Mouse (Mus musculus) thymus, adult 2 months (tissue): ENCODE data around the gene Abcc2. TPM values are rescaled to one million over a fixed set of nuclear protein-coding genes. Genes with fewer than 3 reads are reported as not detected.

Source experiments
- DNase-seq: peaks from one replicate; pipeline ENCODE4 v3.0.0; 2021
- H3K27ac ChIP-seq: fragments of 200-500 bp; 2 replicates; pipeline ENCODE4 v1.5.1; 2012; ENCODE audit warnings: low read length, control low read depth; ENCODE audit not compliant: control insufficient read depth, insufficient read depth
- H3K27me3 ChIP-seq: fragments of 200-500 bp; 2 replicates; pipeline ENCODE4 v1.6.1; 2012; ENCODE audit warnings: mild to moderate bottlenecking, low read length, moderate library complexity, mixed read lengths; ENCODE audit not compliant: control insufficient read depth, insufficient read depth
- H3K36me3 ChIP-seq: fragments of 200-500 bp; 2 replicates; pipeline ENCODE4 v1.6.1; 2012; ENCODE audit warnings: mild to moderate bottlenecking, low read length, moderate library complexity; ENCODE audit not compliant: control insufficient read depth, insufficient read depth
- H3K4me1 ChIP-seq: fragments of 200-500 bp; replicated peaks from 2 replicates; pipeline ENCODE4 v1.6.1; 2012; ENCODE audit warnings: low read length; ENCODE audit not compliant: control insufficient read depth, insufficient read depth
- H3K4me3 ChIP-seq: fragments of 200-500 bp; 2 replicates; pipeline ENCODE4 v1.5.1; 2012; ENCODE audit warnings: mild to moderate bottlenecking, low read length, control low read depth, moderate library complexity; ENCODE audit not compliant: control insufficient read depth, insufficient read depth
- CTCF ChIP-seq: fragments of 200-500 bp; IDR thresholded peaks from 2 replicates; pipeline ENCODE4 v1.5.1; 2012; ENCODE audit warnings: mild to moderate bottlenecking, control low read depth, low read length, moderate library complexity, borderline replicate concordance; ENCODE audit not compliant: control insufficient read depth, poor library complexity, insufficient read depth; ENCODE audit errors: extremely low read depth
- POLR2A ChIP-seq: fragments of 200-500 bp; IDR thresholded peaks from 2 replicates; pipeline ENCODE4 v1.6.1; 2012; ENCODE audit warnings: mild to moderate bottlenecking, low read length, control low read depth, moderate library complexity; ENCODE audit not compliant: control insufficient read depth, poor library complexity, insufficient read depth; ENCODE audit errors: extremely low read depth
- WGBS: fragments of 180-500 bp; shearing (Covaris S2); methylation state at CpG from one replicate; pipeline ENCODE4 v1.1.7; 2018; 5-methylcytosine and 5-hydroxymethylcytosine counted together
- polyA plus RNA-seq: library from polyadenylated mRNA; depleted of rRNA; stranded (reverse); fragments of >200 nt; gene quantifications from 2 replicates; pipeline ENCODE4 v1.2.3, GENCODE M21; 2012

Abcc2 gene
- polyA plus RNA-seq, 1 experiment = 0.46 TPM

DNA sequence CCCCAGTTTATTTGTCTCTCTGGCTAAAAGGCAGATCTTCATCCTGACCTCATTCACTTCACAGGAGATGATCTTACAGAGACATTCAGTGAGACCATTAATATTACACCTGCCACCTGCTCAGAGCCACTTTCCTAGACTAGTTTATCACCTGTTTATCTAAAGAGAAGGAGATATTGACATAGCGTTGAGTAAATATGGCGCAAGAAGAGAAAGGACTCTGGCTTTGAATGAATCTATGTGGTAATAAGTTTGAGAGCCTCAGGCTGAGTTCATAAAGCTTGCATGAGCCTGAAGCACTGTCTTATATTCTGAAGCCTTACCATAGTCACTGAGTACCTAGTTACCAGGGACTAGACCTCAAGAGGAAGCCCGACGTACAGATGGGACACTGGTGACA lies 29.4 kb downstream of the Abcc2 start:
- DNase-seq = no peak
- TF ChIP-seq POLR2A (no peak), CTCF (no peak)
- 95% methylated on average over 4 of the region's 4 CpGs for WGBS

DNA sequence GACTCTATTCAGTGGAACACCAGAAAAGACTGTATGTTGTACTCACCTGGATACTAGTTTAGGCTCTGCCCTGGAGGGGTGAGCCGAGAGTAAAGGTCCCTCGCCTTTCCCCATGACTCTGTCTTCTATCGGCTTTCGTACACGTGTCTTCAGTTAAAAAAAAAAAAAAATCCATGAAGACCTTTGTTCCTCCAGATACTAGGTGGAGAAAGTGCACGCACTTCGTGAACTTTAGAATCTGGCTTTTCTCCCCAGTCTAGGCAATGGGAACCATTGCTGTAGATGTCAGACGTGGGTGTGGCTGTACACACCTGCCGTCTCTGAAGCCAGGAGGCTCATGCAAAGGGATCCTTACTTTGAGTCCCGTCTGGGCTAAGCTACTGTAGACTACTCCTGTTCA lies 31.3 kb downstream of the Abcc2 start:
- DNase-seq = no peak
- Histone ChIP-seq H3K27me3 (no peaks in the 10 kb centered on the region), H3K36me3 (no peaks in the 10 kb centered on the region), H3K4me3 (no peak overlapping the region), H3K4me1 (no peaks in the 10 kb centered on the region), H3K27ac (no peak overlapping the region)
- TF ChIP-seq CTCF (no peak), POLR2A (no peak)
- 92% methylated on average over 10 of the region's 10 CpGs for WGBS

More for the DNA sequence above, 29.4 kb downstream of the Abcc2 start:
- no peak overlapping the region for H3K27ac ChIP-seq
- no peaks in the 10 kb centered on the region for H3K27me3 ChIP-seq
- H3K4me1 ChIP-seq = no peaks in the 10 kb centered on the region
- H3K36me3 ChIP-seq = no peaks in the 10 kb centered on the region
- H3K4me3 ChIP-seq = no peak overlapping the region

DNA sequence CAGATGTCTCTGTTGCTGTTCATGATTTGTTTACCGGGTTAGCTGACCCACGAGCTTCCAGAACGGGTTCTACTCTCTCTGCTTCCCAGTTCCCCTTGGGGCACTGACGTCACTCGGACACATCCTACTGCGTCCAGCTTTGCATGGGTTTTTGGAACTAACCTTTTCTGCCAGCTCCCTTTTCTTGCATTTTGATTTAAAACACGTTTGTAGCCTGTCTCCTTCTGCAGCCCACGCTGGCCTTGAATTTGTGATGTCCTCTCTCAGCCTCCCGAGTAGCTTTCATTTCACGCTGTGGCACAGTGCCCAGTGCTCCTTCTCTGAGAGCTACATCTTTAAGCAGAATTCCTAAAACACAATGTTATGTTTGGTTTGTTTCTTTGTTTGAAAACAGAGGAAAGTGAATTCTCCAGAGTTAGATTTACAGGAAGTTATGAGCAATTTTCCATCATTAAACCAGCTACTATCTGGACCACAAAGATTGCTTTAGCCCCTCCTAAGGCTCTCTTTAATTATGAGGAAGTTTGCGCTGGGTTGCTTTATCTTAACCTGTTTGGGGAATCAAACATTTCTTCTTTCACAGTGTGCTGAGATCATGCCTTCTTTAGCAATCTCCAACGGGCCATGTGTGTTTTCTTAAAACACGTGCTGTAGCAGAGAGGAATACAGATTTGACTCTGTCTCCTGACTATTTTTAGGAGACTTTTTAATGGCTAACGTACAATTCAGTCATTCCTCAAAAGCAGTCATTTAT lies 33.8 kb downstream of the Abcc2 start:
- no peak for TF ChIP-seq POLR2A
- no peak for TF ChIP-seq CTCF
- no peaks in the 10 kb centered on the region for H3K4me1 ChIP-seq
- DNase-seq = no peak
- 57% methylated on average over 14 of the region's 14 CpGs for WGBS
- no peak overlapping the region for H3K4me3 ChIP-seq
- no peaks in the 10 kb centered on the region for H3K36me3 ChIP-seq
- no peak overlapping the region for H3K27ac ChIP-seq
- H3K27me3 ChIP-seq = no peaks in the 10 kb centered on the region

DNA sequence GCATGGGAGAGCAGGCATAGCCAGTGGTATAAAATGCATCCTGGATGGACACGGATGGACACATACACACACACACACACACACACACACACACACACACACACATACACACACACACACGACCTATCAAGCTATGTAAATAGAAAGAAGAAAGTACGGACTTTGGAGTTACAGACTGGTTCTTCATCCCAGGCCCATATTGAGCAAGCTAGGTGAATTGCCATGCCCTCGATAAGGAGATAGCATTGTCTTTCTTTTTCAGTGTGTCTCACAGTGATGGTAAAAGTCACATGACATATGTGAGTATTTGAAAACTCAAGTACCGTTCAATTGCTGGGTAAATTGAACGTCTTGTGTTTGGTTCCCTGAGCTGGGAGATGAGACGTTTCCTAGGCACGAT lies 44.9 kb downstream of the Abcc2 start:
- no peak for DNase-seq
- no peaks in the 10 kb centered on the region for H3K36me3 ChIP-seq
- no peak overlapping the region for H3K4me3 ChIP-seq
- H3K4me1 ChIP-seq = no peaks in the 10 kb centered on the region
- H3K27ac ChIP-seq = no peak overlapping the region
- WGBS = 84% methylated on average over 8 of the region's 8 CpGs
- H3K27me3 ChIP-seq = no peaks in the 10 kb centered on the region
- TF ChIP-seq POLR2A = no peak
- no peak for TF ChIP-seq CTCF

DNA sequence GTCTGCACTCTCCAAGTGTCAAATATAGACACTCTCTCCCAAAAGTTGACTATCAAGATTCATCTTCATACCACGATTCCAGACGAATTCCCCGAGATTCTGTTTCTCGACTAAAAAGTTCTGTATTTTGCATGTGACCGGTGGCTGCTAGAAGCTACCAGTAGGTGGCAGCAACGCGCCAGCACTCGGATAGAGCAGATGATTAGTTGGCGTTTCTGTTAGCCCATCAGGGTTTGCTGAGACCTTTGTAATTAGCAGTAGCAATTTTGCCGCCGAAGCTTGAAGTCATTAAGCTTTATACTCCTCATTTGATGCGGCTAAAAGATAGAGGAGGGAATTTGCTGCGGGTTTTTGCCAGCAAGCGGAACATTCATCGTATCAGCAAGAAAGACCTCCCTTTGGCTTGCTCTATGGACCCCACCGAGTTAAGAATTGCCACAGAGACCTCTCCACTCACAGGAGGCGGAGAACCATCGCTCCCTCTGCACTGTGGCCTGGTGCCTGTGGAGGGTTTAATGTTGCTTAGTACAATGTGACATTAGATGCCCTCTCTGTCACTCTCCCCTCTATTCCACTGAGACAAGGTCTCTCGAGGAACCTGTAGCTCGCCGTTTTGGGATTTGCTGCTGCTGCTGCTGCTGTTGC lies 50.6 kb downstream of the Abcc2 start:
- DNase-seq = peak; percentile 65
- no peak overlapping the region for H3K27ac ChIP-seq
- no peaks in the 10 kb centered on the region for H3K4me1 ChIP-seq
- no peaks in the 10 kb centered on the region for H3K27me3 ChIP-seq
- WGBS = 35% methylated on average over 21 of the region's 21 CpGs
- no peak overlapping the region for H3K4me3 ChIP-seq
- no peaks in the 10 kb centered on the region for H3K36me3 ChIP-seq
- TF ChIP-seq POLR2A = no peak
- TF ChIP-seq CTCF = peak; percentile 47; the same call in 1 of the 2 replicates

DNA sequence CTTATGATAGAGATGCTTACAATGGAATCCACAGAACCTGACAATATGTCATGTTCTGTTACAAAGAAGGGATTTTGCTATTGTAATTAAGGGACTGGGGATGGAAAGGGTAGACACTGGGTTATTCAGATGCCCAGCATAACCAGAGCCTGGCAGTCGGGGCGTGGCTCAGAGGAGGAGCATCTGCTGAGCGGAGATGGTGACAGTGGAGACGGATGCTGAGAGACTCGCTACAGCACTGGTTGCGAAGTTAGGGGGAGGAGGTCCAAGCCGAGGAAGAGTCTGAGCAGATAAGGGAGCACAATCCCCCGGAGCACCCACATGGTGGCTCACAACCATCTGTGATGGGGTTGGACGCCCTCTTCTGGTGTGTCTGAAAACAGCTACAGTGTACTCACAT lies 61.2 kb downstream of the Abcc2 start:
- Histone ChIP-seq H3K4me1 (no peaks in the 10 kb centered on the region), H3K27me3 (no peaks in the 10 kb centered on the region), H3K36me3 (peaks cover 13% of the 10 kb centered on the region), H3K27ac (no peak overlapping the region), H3K4me3 (no peak overlapping the region)
- TF ChIP-seq CTCF (no peak), POLR2A (no peak)
- no peak for DNase-seq
- 94% methylated on average over 9 of the region's 9 CpGs for WGBS
